Mouse (Mus musculus) ES-Bruce4 (cell line): ENCODE results near the gene Col6a6.

Experiments
- CTCF ChIP-seq: IDR thresholded peaks from one replicate; pipeline ENCODE4 v1.8.1; 2011; ENCODE audit warnings: low read depth, low read length
- EP300 ChIP-seq: IDR thresholded peaks from 2 replicates; pipeline ENCODE4 v1.6.1; 2011; ENCODE audit warnings: low read depth, low read length; ENCODE audit not compliant: insufficient read depth
- POLR2A ChIP-seq: IDR thresholded peaks from one replicate; pipeline ENCODE4 v1.8.1; 2011; ENCODE audit warnings: low read length; ENCODE audit not compliant: insufficient read depth

GRCm38 (mm10) chr9:105876124-105876523, 48.2 kb upstream of the Col6a6 start:
- no peak for TF ChIP-seq POLR2A
- TF ChIP-seq EP300, result no peak
- TF ChIP-seq CTCF, result no peak
